Mouse (Mus musculus) kidney, adult 2 months (tissue): ENCODE data around the gene Mrpl44. TPM values are rescaled to one million over a fixed set of nuclear protein-coding genes. Genes with fewer than 3 reads are reported as not detected.

Source experiments
- DNase-seq: peaks from one replicate; pipeline ENCODE4 v3.0.0; 2021
- H3K27ac ChIP-seq: fragments of 200-500 bp; 2 replicates; pipeline ENCODE4 v1.5.1; 2012; ENCODE audit warnings: low read depth, low read length, control low read depth, inconsistent platforms; ENCODE audit not compliant: insufficient read depth
- H3K27me3 ChIP-seq: fragments of 200-500 bp; replicated peaks from 2 replicates; pipeline ENCODE4 v1.6.1; 2012; ENCODE audit warnings: mild to moderate bottlenecking, moderate library complexity, low read length, inconsistent platforms; ENCODE audit not compliant: control insufficient read depth, insufficient read depth
- H3K36me3 ChIP-seq: fragments of 200-500 bp; 2 replicates; pipeline ENCODE4 v1.6.1; 2012; ENCODE audit warnings: mild to moderate bottlenecking, moderate library complexity, low read length, inconsistent platforms; ENCODE audit not compliant: control insufficient read depth, insufficient read depth
- H3K4me1 ChIP-seq: fragments of 200-500 bp; 2 replicates; pipeline ENCODE4 v1.6.1; 2011; ENCODE audit warnings: low read length; ENCODE audit not compliant: control insufficient read depth, insufficient read depth
- H3K4me3 ChIP-seq: fragments of 200-500 bp; 2 replicates; pipeline ENCODE4 v1.5.1; 2011; ENCODE audit warnings: mild to moderate bottlenecking, low read depth, low read length, control low read depth; ENCODE audit not compliant: insufficient read depth
- CTCF ChIP-seq: fragments of 200-500 bp; conservative IDR thresholded peaks from 2 replicates; pipeline ENCODE4 v1.5.1; 2011; ENCODE audit warnings: low read depth, mild to moderate bottlenecking, control low read depth, low read length, moderate library complexity, mixed read lengths; ENCODE audit not compliant: insufficient read depth, insufficient read length
- POLR2A ChIP-seq: fragments of 200-500 bp; IDR thresholded peaks from one replicate; pipeline ENCODE4 v1.6.1; 2011; ENCODE audit warnings: low read depth, low read length, control low read depth
- WGBS: fragments of 180-500 bp; shearing (Covaris S2); methylation state at CpG from one replicate; pipeline ENCODE4 v1.1.7; 2018; 5-methylcytosine and 5-hydroxymethylcytosine counted together
- polyA plus RNA-seq: library from polyadenylated mRNA; depleted of rRNA; stranded (reverse); fragments of >200 nt; gene quantifications from 2 replicates; pipeline ENCODE4 v1.2.3, GENCODE M21; 2012; rRNA removed

Mrpl44 gene
- polyA plus RNA-seq, 1 experiment, result 21.4 TPM

DNA sequence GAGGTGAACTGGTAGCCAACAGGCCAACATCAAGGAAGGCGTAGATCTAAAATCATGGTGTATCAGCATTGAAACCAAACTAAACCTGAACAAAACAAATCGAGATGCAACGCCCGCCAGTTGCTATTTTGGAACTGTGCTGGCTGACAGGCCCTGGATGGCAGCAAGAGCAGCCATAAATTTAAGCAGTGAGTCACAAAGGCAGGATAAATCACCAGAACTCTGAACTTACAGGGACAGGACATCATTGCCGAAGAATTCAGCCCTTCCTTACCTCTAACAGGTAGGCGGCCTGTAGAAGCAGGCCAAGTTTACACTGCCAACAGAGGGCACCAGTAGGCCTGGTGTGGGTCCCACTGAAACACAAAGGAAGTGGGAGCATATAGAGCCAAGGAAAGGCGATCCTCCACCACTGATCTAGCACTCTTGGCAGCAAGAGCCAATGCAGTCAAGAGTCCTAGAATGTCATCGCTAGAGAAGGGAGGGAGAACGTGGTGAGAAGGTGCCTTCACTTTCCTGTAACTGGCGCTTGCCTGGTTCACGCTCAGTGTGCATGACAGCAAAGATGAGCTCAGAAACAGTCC is 43.6 kb downstream of the Mrpl44 start:
- Histone ChIP-seq H3K27ac (no peak overlapping the region), H3K4me1 (no peaks in the 10 kb centered on the region), H3K27me3 (no peaks in the 10 kb centered on the region), H3K4me3 (no peak overlapping the region), H3K36me3 (no peaks in the 10 kb centered on the region)
- TF ChIP-seq POLR2A (no peak), CTCF (no peak)
- WGBS, result 89% methylated on average over 11 of the region's 11 CpGs
- DNase-seq, result no peak

DNA sequence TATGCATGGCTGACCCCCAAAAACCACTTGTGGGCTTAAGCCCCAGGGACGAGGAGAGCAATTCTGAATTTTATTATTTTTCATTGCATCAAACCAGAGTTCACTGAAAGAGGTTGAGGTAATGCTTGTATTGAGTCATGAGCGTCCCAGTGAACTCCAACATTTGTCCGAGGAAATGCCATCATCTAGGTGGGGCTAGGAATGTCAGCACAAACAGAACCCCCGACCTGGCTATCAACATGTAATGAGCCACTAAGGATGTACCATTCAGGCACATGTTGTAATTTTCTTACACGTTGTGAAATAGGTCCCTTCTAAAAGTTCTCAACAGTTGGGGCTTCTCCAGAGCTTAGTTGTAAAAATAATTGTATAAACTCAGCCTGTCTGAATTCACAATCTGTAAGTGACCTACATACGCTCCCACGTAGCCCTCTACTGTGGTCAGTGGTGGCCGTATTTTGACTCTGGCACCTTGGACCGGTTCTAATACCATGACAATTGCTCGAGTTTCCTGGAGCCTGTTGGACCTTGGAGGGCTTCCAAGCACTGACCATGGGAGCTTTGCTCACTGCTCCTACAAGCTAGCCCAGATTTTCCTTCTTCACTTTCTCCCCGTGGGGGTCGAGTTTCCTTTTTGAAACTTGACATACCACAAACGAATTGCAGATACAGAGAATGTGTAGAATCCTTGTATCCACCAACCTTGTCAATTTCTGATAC is 47.1 kb downstream of the Mrpl44 start:
- Histone ChIP-seq H3K27ac (no peak overlapping the region), H3K4me1 (no peaks in the 10 kb centered on the region), H3K27me3 (no peaks in the 10 kb centered on the region), H3K36me3 (no peaks in the 10 kb centered on the region), H3K4me3 (no peak overlapping the region)
- 31% methylated on average over 13 of the region's 13 CpGs for WGBS
- TF ChIP-seq POLR2A (no peak), CTCF (no peak)
- DNase-seq, result peak; percentile 71

DNA sequence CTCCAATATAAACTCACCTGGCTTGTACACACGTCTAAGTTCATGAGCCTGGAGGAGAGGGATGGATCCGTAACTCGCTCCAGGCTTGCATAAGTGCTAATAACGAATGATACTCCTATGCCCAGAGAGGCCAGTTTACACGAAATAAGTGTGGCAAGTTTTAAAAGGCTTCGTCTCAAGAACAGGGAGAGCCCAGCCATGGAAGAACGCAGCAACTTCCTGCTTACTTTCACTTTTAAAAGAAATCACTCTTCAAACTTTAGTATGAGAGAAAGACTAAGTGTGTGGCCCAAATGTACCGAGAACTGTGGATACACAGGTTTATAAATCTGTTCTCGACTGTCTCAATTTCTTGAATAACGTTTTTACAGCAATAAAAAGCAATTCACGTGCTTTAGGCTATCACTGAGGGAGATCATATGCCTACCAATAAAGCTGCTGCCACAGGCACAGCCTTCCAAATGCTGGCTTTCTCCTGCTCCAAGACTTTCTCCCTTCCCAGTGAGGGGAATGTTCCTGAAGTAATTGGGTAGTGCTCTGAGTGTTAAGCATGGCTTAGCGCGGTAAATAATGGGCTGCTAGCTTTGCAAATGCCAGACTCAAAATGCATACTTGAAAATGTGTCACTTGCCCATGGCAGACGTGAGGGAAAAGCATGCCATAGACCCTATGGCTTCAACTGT is 48.3 kb downstream of the Mrpl44 start:
- TF ChIP-seq CTCF (no peak), POLR2A (no peak)
- H3K4me3 ChIP-seq, result peak overlapping the region; percentile 55
- H3K4me1 ChIP-seq, result no peaks in the 10 kb centered on the region
- DNase-seq, result peak; percentile 22
- WGBS, result 28% methylated on average over 14 of the region's 14 CpGs
- no peaks in the 10 kb centered on the region for H3K27me3 ChIP-seq
- H3K36me3 ChIP-seq, result no peaks in the 10 kb centered on the region
- peak overlapping the region; percentile 84 for H3K27ac ChIP-seq

Other genes with a start within 250 kb of the Mrpl44 start
- 30.3 and 43.7 TPM in 2 replicates for gene Ap1s3, start 104.0 kb upstream of the Mrpl44 start, polyA plus RNA-seq
- 46.4 and 46.9 TPM in 2 replicates for gene Wdfy1, start 125 bp downstream of the Mrpl44 start, polyA plus RNA-seq
- gene Serpine2, start 85.2 kb downstream of the Mrpl44 start, polyA plus RNA-seq, result 27.2 and 30.6 TPM in 2 replicates